Mouse (Mus musculus) midbrain, embryonic 16.5 days (tissue): ENCODE data around the gene Gm44502. TPM values are rescaled to one million over a fixed set of nuclear protein-coding genes. Genes with fewer than 3 reads are reported as not detected.
"Not testable (repeated sequence)": the region's sequence is repeated elsewhere in the genome, so short reads cannot be mapped to it uniquely, and the experiment has no call there.

ENCODE experiments used
- ATAC-seq: fragments of 200-750 bp; cut with Nextera tagmentation; 2 replicates; pipeline ENCODE4 v1.8.0; 2017; ENCODE audit warnings: moderate TSS enrichment
- H3K27ac ChIP-seq: fragments of 300-500 bp; sonication (generic); 2 replicates; pipeline ENCODE4 v1.5.1; 2014; ENCODE audit warnings: mild to moderate bottlenecking, low read length, mixed read lengths
- H3K27me3 ChIP-seq: fragments of 300-500 bp; sonication (generic); 2 replicates; pipeline ENCODE4 v1.6.1; 2014; ENCODE audit warnings: low read depth, low read length, mixed read lengths; ENCODE audit not compliant: control insufficient read depth, insufficient read depth
- H3K36me3 ChIP-seq: fragments of 300-500 bp; sonication (generic); 2 replicates; pipeline ENCODE4 v1.6.1; 2014; ENCODE audit warnings: mild to moderate bottlenecking, low read length, moderate library complexity, mixed read lengths; ENCODE audit not compliant: control insufficient read depth, insufficient read depth
- H3K4me1 ChIP-seq: fragments of 300-500 bp; sonication (generic); 2 replicates; pipeline ENCODE4 v1.6.1; 2014; ENCODE audit warnings: mild to moderate bottlenecking, low read length, mixed read lengths; ENCODE audit not compliant: control insufficient read depth, insufficient read depth
- H3K4me2 ChIP-seq: fragments of 300-500 bp; sonication (generic); 2 replicates; pipeline ENCODE4 v1.6.1; 2014; ENCODE audit warnings: mild to moderate bottlenecking, low read length, mixed read lengths
- H3K4me3 ChIP-seq: fragments of 300-500 bp; sonication (generic); 2 replicates; pipeline ENCODE4 v1.5.1; 2014; ENCODE audit warnings: low read depth, mild to moderate bottlenecking, low read length, moderate library complexity, mixed read lengths
- H3K9ac ChIP-seq: fragments of 300-500 bp; sonication (generic); 2 replicates; pipeline ENCODE4 v1.6.1; 2014; ENCODE audit warnings: low read depth, low read length, mixed read lengths
- H3K9me3 ChIP-seq: fragments of 300-500 bp; sonication (generic); replicated peaks from 2 replicates; pipeline ENCODE4 v1.6.1; 2014; ENCODE audit warnings: mild to moderate bottlenecking, low read length, mixed read lengths; ENCODE audit not compliant: control insufficient read depth, poor library complexity, severe bottlenecking
- WGBS: fragments of 180-500 bp; shearing (Covaris S2); extraction: QIAGEN DNeasy Blood & Tissue Kit; methylation state at CpG from one replicate; pipeline ENCODE4 v1.1.7; 2014; 5-methylcytosine and 5-hydroxymethylcytosine counted together
- polyA plus RNA-seq: library from polyadenylated mRNA; unstranded; fragments of >200 nt; fragmentation: Nextera tagmentation; extraction: Ambion mirVana; gene quantifications from 2 replicates; pipeline ENCODE4 v1.2.1, GENCODE M21; 2015

Gene Gm44502
- polyA plus RNA-seq, 1 experiment from 2014 or later = not detected

- H3K4me1 ChIP-seq = peaks cover 2% of the 10 kb centered on the region
- H3K9ac ChIP-seq = no peak overlapping the region
- no peak overlapping the region for H3K4me3 ChIP-seq
- H3K36me3 ChIP-seq = no peaks in the 10 kb centered on the region
- H3K27me3 ChIP-seq = no peaks in the 10 kb centered on the region
- H3K9me3 ChIP-seq = no peaks in the 10 kb centered on the region
- 73% methylated on average over 3 of the region's 3 CpGs for WGBS
- H3K27ac ChIP-seq = no peak overlapping the region
- H3K4me2 ChIP-seq = no peak overlapping the region
- ATAC-seq = no peak
Observed at GRCm38 (mm10) chr15:89434136-89434535, 4.6 kb upstream of the Gm44502 start.

GRCm38 (mm10) chr15:89432946-89433345 lies 3.5 kb upstream of the Gm44502 start:
- H3K9me3 ChIP-seq = no peaks in the 10 kb centered on the region
- no peak overlapping the region for H3K27ac ChIP-seq
- H3K36me3 ChIP-seq = no peaks in the 10 kb centered on the region
- no peak for ATAC-seq
- no peak overlapping the region for H3K9ac ChIP-seq
- H3K4me3 ChIP-seq = no peak overlapping the region
- peaks cover 11% of the 10 kb centered on the region for H3K4me1 ChIP-seq
- no peak overlapping the region for H3K4me2 ChIP-seq
- WGBS = 72% methylated on average over 4 of the region's 4 CpGs
- no peaks in the 10 kb centered on the region for H3K27me3 ChIP-seq

GRCm38 (mm10) chr15:89431806-89432205 lies 2.3 kb upstream of the Gm44502 start:
- Histone ChIP-seq H3K4me2 (no peak overlapping the region), H3K9ac (no peak overlapping the region), H3K36me3 (peaks cover 6% of the 10 kb centered on the region), H3K27ac (no peak overlapping the region), H3K9me3 (no peaks in the 10 kb centered on the region), H3K4me3 (no peak overlapping the region), H3K27me3 (no peaks in the 10 kb centered on the region), H3K4me1 (peaks cover 11% of the 10 kb centered on the region)
- WGBS = 95% methylated on average over 6 of the region's 6 CpGs
- no peak for ATAC-seq

GRCm38 (mm10) chr15:89431271-89431670 lies 1.8 kb upstream of the Gm44502 start:
- peaks cover 8% of the 10 kb centered on the region for H3K36me3 ChIP-seq
- H3K9me3 ChIP-seq = no peaks in the 10 kb centered on the region
- ATAC-seq = no peak
- WGBS = 88% methylated on average over 3 of the region's 3 CpGs
- H3K4me3 ChIP-seq = no peak overlapping the region
- peaks cover 11% of the 10 kb centered on the region for H3K4me1 ChIP-seq
- H3K4me2 ChIP-seq = no peak overlapping the region
- no peak overlapping the region for H3K27ac ChIP-seq
- no peaks in the 10 kb centered on the region for H3K27me3 ChIP-seq
- 0 out of 2 replicates have a peak overlapping the region, but pooled peaks have one; percentile 28 for H3K9ac ChIP-seq

- not testable (repeated sequence) for H3K9ac ChIP-seq, ATAC-seq, H3K9me3 ChIP-seq, H3K36me3 ChIP-seq, H3K27ac ChIP-seq, H3K4me3 ChIP-seq, H3K4me2 ChIP-seq, H3K27me3 ChIP-seq
- 89% methylated on average over 6 of the region's 9 CpGs for WGBS
- H3K4me1 ChIP-seq = peaks cover 11% of the 10 kb centered on the region
Observed at GRCm38 (mm10) chr15:89430771-89431170, 1.3 kb upstream of the Gm44502 start.

GRCm38 (mm10) chr15:89430341-89430740 lies 845 bp upstream of the Gm44502 start:
- Histone ChIP-seq H3K9me3 (no peaks in the 10 kb centered on the region), H3K4me3 (peak overlapping the region; percentile 81), H3K4me1 (peaks cover 11% of the 10 kb centered on the region), H3K4me2 (peak overlapping the region; percentile 93), H3K9ac (peak overlapping the region; percentile 78), H3K36me3 (peaks cover 10% of the 10 kb centered on the region), H3K27ac (peak overlapping the region; percentile 95), H3K27me3 (no peaks in the 10 kb centered on the region)
- WGBS = 41% methylated on average over 6 of the region's 6 CpGs
- ATAC-seq = no peak

GRCm38 (mm10) chr15:89428821-89429351 lies 610 bp downstream of the Gm44502 start:
- Histone ChIP-seq H3K4me3 (peak overlapping the region; percentile 81), H3K9ac (peak overlapping the region; percentile 78), H3K36me3 (peaks cover 13% of the 10 kb centered on the region), H3K27me3 (no peaks in the 10 kb centered on the region), H3K4me2 (peak overlapping the region; percentile 93), H3K27ac (peak overlapping the region; percentile 95), H3K4me1 (peaks cover 11% of the 10 kb centered on the region), H3K9me3 (no peaks in the 10 kb centered on the region)
- WGBS = 4% methylated on average over 22 of the region's 22 CpGs
- ATAC-seq = peak; percentile 62

GRCm38 (mm10) chr15:89428136-89428790 lies 1.2 kb downstream of the Gm44502 start:
- H3K4me2 ChIP-seq = peak overlapping the region; percentile 93
- no peaks in the 10 kb centered on the region for H3K9me3 ChIP-seq
- peak overlapping the region; percentile 81 for H3K4me3 ChIP-seq
- peaks cover 13% of the 10 kb centered on the region for H3K36me3 ChIP-seq
- peak overlapping the region; percentile 78 for H3K9ac ChIP-seq
- H3K27ac ChIP-seq = no peak overlapping the region
- H3K4me1 ChIP-seq = peaks cover 11% of the 10 kb centered on the region
- 83% methylated on average over 19 of the region's 19 CpGs for WGBS
- no peaks in the 10 kb centered on the region for H3K27me3 ChIP-seq
- no peak for ATAC-seq

GRCm38 (mm10) chr15:89426716-89427115 lies 2.8 kb downstream of the Gm44502 start:
- Histone ChIP-seq H3K36me3 (peaks cover 15% of the 10 kb centered on the region), H3K9me3 (no peaks in the 10 kb centered on the region)
- ATAC-seq = no peak

More at GRCm38 (mm10) chr15:89426716-89427115, 2.8 kb downstream of the Gm44502 start:
- Histone ChIP-seq H3K27ac (no peak overlapping the region), H3K4me3 (no peak overlapping the region), H3K9ac (no peak overlapping the region), H3K4me1 (peaks cover 11% of the 10 kb centered on the region), H3K4me2 (no peak overlapping the region), H3K27me3 (no peaks in the 10 kb centered on the region)
- WGBS = 89% methylated on average over 10 of the region's 10 CpGs
